Mouse (Mus musculus) heart, embryonic 13.5 days (tissue): ENCODE results near the gene Gm826. TPM values are rescaled to one million over a fixed set of nuclear protein-coding genes. Genes with fewer than 3 reads are reported as not detected.

Experiments used
- ATAC-seq: fragments of 200-750 bp; cut with Nextera tagmentation; 2 replicates; pipeline ENCODE4 v1.8.0; 2017; ENCODE audit warnings: moderate TSS enrichment; ENCODE audit not compliant: insufficient number of reproducible peaks, low FRiP score, low TSS enrichment; ENCODE audit errors: extremely low read depth
- H3K27ac ChIP-seq: fragments of 300-500 bp; sonication (generic); replicated peaks from 2 replicates; pipeline ENCODE4 v1.5.1; 2015; ENCODE audit warnings: moderate library complexity, mild to moderate bottlenecking, inconsistent platforms
- H3K27me3 ChIP-seq: fragments of 300-500 bp; sonication (generic); replicated peaks from 2 replicates; pipeline ENCODE4 v1.6.1; 2015; ENCODE audit warnings: mild to moderate bottlenecking, inconsistent platforms
- H3K36me3 ChIP-seq: fragments of 300-500 bp; sonication (generic); 2 replicates; pipeline ENCODE4 v1.6.1; 2015; ENCODE audit warnings: mild to moderate bottlenecking, inconsistent platforms
- H3K4me1 ChIP-seq: fragments of 300-500 bp; sonication (generic); 2 replicates; pipeline ENCODE4 v1.6.1; 2015; ENCODE audit warnings: inconsistent platforms
- H3K4me2 ChIP-seq: fragments of 300-500 bp; sonication (generic); 2 replicates; pipeline ENCODE4 v1.6.1; 2015; ENCODE audit warnings: inconsistent platforms, mild to moderate bottlenecking, moderate library complexity
- H3K4me3 ChIP-seq: fragments of 300-500 bp; sonication (generic); 2 replicates; pipeline ENCODE4 v1.5.1; 2015; ENCODE audit warnings: moderate library complexity, mild to moderate bottlenecking, inconsistent platforms
- H3K9ac ChIP-seq: fragments of 300-500 bp; sonication (generic); 2 replicates; pipeline ENCODE4 v1.6.1; 2015; ENCODE audit warnings: inconsistent platforms, mild to moderate bottlenecking, moderate library complexity
- H3K9me3 ChIP-seq: fragments of 300-500 bp; sonication (generic); 2 replicates; pipeline ENCODE4 v1.6.1; 2016; ENCODE audit warnings: inconsistent platforms
- WGBS: fragments of 180-500 bp; shearing (Covaris S2); methylation state at CpG from one replicate; pipeline ENCODE4 v1.1.7; 2015; ENCODE audit warnings: mixed read lengths; 5-methylcytosine and 5-hydroxymethylcytosine counted together
- polyA plus RNA-seq: library from polyadenylated mRNA; unstranded; fragments of >200 nt; fragmentation: Nextera tagmentation; extraction: Ambion mirVana; gene quantifications from 2 replicates; pipeline ENCODE4 v1.2.1, GENCODE M21; 2015

Gene Gm826
- polyA plus RNA-seq, 1 experiment from 2014 or later, result 16.5 TPM

DNA sequence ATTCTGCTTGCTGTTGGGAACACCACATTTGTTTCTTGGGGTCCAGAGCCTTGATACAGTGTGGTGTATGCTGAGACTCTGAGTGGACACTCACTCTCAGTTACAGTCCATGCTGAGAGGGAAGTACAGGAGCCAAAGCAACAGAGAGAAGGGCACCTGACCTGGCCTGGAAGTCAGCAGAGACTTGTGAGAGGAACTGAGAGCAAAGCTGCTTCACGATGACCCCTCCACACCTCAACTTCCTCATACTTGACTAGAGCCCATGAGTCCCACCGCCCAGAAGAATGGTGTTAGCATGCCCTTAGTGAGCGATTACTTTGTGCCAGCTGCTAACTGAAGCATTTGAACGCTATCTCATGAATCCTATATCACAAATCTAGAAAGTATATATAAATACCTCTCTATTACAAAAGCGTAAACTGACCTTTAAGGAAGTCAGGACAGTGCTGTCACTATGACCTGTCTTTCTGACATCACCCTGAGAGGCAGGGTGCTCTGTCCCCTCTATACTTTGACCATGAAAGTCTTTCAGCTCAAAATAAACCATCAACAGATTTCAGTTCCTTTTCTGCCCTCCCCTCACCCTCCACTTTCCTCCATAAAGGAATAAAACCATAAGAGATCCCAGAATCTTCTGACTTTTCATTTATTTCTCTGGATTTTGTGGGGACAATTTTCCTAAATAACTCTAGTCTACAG is 57.9 kb downstream of the Gm826 start:
- Histone ChIP-seq H3K27me3 (no peaks in the 10 kb centered on the region), H3K36me3 (no peaks in the 10 kb centered on the region), H3K27ac (no peak overlapping the region), H3K9ac (no peak overlapping the region), H3K9me3 (no peaks in the 10 kb centered on the region), H3K4me2 (no peak overlapping the region), H3K4me3 (no peak overlapping the region), H3K4me1 (no peaks in the 10 kb centered on the region)
- no peak for ATAC-seq
- WGBS, result 74% methylated on average over 5 of the region's 5 CpGs

DNA sequence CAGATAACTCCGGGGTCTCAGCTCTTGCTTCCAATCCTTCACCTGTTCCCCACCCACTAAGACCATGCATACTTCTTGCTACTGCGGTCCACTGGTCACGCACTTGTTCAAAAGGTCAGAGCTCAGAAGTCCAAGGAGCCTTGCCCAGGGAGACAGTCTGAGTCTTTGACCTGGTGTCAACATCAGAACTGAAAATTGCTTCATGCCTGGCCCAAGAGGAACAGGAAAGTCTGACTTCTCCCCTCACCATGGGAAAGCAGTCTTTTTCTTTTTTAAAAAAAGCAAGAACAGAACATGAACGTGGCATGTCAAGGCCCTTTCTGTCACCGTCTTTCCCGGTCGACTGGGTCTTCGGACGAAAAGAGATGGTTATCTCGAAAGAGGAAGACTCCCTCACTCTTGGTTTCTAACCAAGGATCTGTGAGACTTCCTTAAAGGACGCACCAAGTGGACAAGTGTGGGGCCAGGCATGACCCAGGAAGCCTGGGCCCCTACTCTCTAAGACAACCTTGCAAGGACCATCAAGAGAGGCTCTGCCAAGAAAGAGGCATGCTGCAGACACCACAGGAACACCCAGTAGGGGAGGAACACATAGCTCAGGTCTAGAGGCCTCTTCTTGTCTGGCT is 66.0 kb downstream of the Gm826 start:
- 82% methylated on average over 11 of the region's 11 CpGs for WGBS

DNA sequence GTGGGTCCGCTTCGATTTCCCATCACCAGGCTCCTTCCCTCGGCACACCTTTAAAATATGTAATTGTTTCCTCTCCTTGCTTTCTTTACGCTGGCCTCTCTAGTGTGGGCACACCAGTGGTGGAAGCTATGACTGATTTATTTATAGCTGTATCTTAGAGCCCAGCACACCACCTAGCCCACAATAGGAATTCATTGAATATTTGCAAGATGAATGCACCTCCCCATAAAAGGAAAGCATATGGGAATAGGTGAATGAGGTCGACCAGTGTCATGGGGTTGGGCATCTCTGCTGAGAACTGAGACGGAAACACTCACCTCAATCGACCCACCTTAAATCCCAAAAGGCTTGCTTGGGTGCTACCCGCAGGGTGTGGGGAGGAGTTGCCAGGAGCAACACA is 70.1 kb downstream of the Gm826 start:
- WGBS, result 66% methylated on average over 8 of the region's 8 CpGs
- Histone ChIP-seq H3K4me1 (peaks cover 15% of the 10 kb centered on the region), H3K4me2 (no peak overlapping the region), H3K4me3 (no peak overlapping the region), H3K9ac (no peak overlapping the region), H3K27me3 (no peaks in the 10 kb centered on the region), H3K9me3 (no peaks in the 10 kb centered on the region), H3K27ac (no peak overlapping the region), H3K36me3 (no peaks in the 10 kb centered on the region)
- ATAC-seq, result no peak

More for the DNA sequence above, 66.0 kb downstream of the Gm826 start:
- H3K4me3 ChIP-seq, result no peak overlapping the region
- no peaks in the 10 kb centered on the region for H3K9me3 ChIP-seq
- H3K4me2 ChIP-seq, result no peak overlapping the region
- H3K27ac ChIP-seq, result no peak overlapping the region
- H3K4me1 ChIP-seq, result peaks cover 11% of the 10 kb centered on the region
- no peaks in the 10 kb centered on the region for H3K27me3 ChIP-seq
- H3K9ac ChIP-seq, result no peak overlapping the region
- no peaks in the 10 kb centered on the region for H3K36me3 ChIP-seq
- no peak for ATAC-seq

DNA sequence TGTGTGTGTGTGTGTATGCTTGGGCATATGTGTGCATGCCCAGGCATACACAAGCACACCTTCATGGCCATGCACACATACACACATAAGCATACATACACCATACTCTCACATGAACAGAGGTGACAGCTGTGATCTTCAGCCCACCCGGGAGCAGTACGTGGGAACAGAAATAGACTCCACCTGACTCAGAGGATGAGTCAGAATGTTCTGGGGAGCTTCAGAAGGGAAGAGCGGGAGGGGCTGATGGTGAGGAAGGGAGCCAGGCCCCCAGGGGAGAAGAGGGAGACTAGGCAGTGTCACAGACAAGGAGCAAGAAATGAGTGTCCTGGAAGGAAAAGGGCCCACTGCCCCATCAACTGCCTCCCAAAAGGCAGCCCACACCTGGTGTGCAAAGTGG is 72.4 kb downstream of the Gm826 start:
- Histone ChIP-seq H3K27ac (no peak overlapping the region), H3K27me3 (no peaks in the 10 kb centered on the region), H3K36me3 (no peaks in the 10 kb centered on the region), H3K9ac (no peak overlapping the region), H3K9me3 (no peaks in the 10 kb centered on the region), H3K4me1 (peaks cover 15% of the 10 kb centered on the region), H3K4me3 (no peak overlapping the region), H3K4me2 (no peak overlapping the region)
- no peak for ATAC-seq
- 53% methylated on average over 3 of the region's 3 CpGs for WGBS

Other genes starting within 250 kb of the Gm826 start
- 5.1 and 5.3 TPM in 2 replicates for gene Mafb, start 32.9 kb upstream of the Gm826 start, polyA plus RNA-seq